Mouse (Mus musculus): Measurements from ENCODE around the gene Guca1a.
"Not testable (repeated sequence)": the region's sequence is repeated elsewhere in the genome, so short reads cannot be mapped to it uniquely, and the experiment has no call there.

Guca1a gene

GRCm38 (mm10) chr17:47400451-47400850 lies at the start of gene Guca1a:
Guca1a (minus strand) TSS chr17:47400584.
- DNase-seq = no peak

GRCm38 (mm10) chr17:47449432-47449831 lies 49.0 kb upstream of the Guca1a start:
- no peak for DNase-seq

GRCm38 (mm10) chr17:47448523-47449372 lies 48.4 kb upstream of the Guca1a start:
- no peak for DNase-seq

- no peak for DNase-seq
These were observed 46.2 kb upstream of the Guca1a start for GRCm38 (mm10) chr17:47446561-47446960.

- DNase-seq = no peak
These were observed 45.6 kb upstream of the Guca1a start for GRCm38 (mm10) chr17:47446025-47446424.

GRCm38 (mm10) chr17:47445518-47445917 lies 45.1 kb upstream of the Guca1a start:
- no peak for DNase-seq

- no peak for DNase-seq
These were observed 43.7 kb upstream of the Guca1a start for GRCm38 (mm10) chr17:47444113-47444512.

GRCm38 (mm10) chr17:47442271-47442670 lies 41.9 kb upstream of the Guca1a start:
- DNase-seq = no peak

- DNase-seq = no peak
These were observed 41.1 kb upstream of the Guca1a start for GRCm38 (mm10) chr17:47441296-47442051.

GRCm38 (mm10) chr17:47440359-47440890 lies 40.0 kb upstream of the Guca1a start:
- DNase-seq = no peak

GRCm38 (mm10) chr17:47439396-47440028 lies 39.1 kb upstream of the Guca1a start:
- DNase-seq = no peak

- no peak for DNase-seq
These were observed 38.2 kb upstream of the Guca1a start for GRCm38 (mm10) chr17:47438611-47439010.

- no peak for DNase-seq
These were observed 36.6 kb upstream of the Guca1a start, which contains the start of gene 1700001C19Rik for GRCm38 (mm10) chr17:47436907-47437547. 1700001C19Rik (minus strand) TSS chr17:47437376.

GRCm38 (mm10) chr17:47436156-47436906 lies 35.9 kb upstream of the Guca1a start, which contains the start of gene AI661453:
AI661453 (plus strand) TSS chr17:47436615.
- DNase-seq = no peak

- no peak for DNase-seq
These were observed 30.4 kb upstream of the Guca1a start for GRCm38 (mm10) chr17:47430815-47431214.

GRCm38 (mm10) chr17:47428831-47429304 lies 28.5 kb upstream of the Guca1a start:
- DNase-seq = no peak

GRCm38 (mm10) chr17:47427316-47427715 lies 26.9 kb upstream of the Guca1a start:
- no peak for DNase-seq

- no peak for DNase-seq
These were observed 23.8 kb upstream of the Guca1a start for GRCm38 (mm10) chr17:47424186-47424585.

GRCm38 (mm10) chr17:47422616-47423015 lies 22.2 kb upstream of the Guca1a start:
- DNase-seq = not testable (repeated sequence)

GRCm38 (mm10) chr17:47421566-47421965 lies 21.2 kb upstream of the Guca1a start:
- no peak for DNase-seq

GRCm38 (mm10) chr17:47420195-47420594 lies 19.8 kb upstream of the Guca1a start:
- no peak for DNase-seq

All from cerebellum, postnatal 36 days (tissue).